Mouse (Mus musculus) heart, postnatal 4 days (tissue): ENCODE data around the gene Dpy30. TPM values are rescaled to one million over a fixed set of nuclear protein-coding genes. Genes with fewer than 3 reads are reported as not detected.

ENCODE experiments used
- DNase-seq: peaks from one replicate; pipeline ENCODE4 v3.0.0; 2021
- total RNA-seq, 2 experiments: library from RNA; stranded (reverse); gene quantifications; 2 replicates each; pipeline ENCODE4 v1.2.3; 2021

The Dpy30 gene
- total RNA-seq, 2 experiments from 2014 or later, result 80.7 to 87.4 TPM

- no peak for DNase-seq
Measured at GRCm38 (mm10) chr17:74262415-74262814, 61.3 kb downstream of the Dpy30 start.

Other genes starting within 250 kb of the Dpy30 start
- gene Memo1, start 28.4 kb downstream of the Dpy30 start, total RNA-seq, result 10 to 100 TPM; 74.4 to 78.4 TPM
- gene Spast, start 15.0 kb upstream of the Dpy30 start, total RNA-seq, result 10 to 100 TPM; 39.3 to 40.1 TPM
- 10 to 100 TPM; 11.5 to 12.0 TPM for gene Slc30a6, start 71.7 kb upstream of the Dpy30 start, total RNA-seq
- gene Nlrc4, start 135.2 kb upstream of the Dpy30 start, total RNA-seq, result under 1 TPM; 0.11 to 0.19 TPM
- gene Yipf4, start 165.5 kb upstream of the Dpy30 start, total RNA-seq, result 10 to 100 TPM; 59.7 to 60.5 TPM
- 100 to 1,000 TPM; 110 to 119 TPM for gene Birc6, start 204.4 kb upstream of the Dpy30 start, total RNA-seq